Mouse (Mus musculus) liver, adult 2 months (tissue): ENCODE results near the gene Cdcp2. TPM values are rescaled to one million over a fixed set of nuclear protein-coding genes. Genes with fewer than 3 reads are reported as not detected.
A peak's percentile ranks its signal among the peaks of the same experiment; 100 is the strongest.

Source experiments
- DNase-seq: peaks from one replicate; pipeline ENCODE4 v3.0.0-alpha.2; 2011; ENCODE audit warnings: low read depth, low spot score; ENCODE audit errors: extremely low read depth
- H3K27ac ChIP-seq: fragments of 200-500 bp; replicated peaks from 2 replicates; pipeline ENCODE4 v1.5.1; 2012; ENCODE audit warnings: low read depth, mild to moderate bottlenecking, control low read depth, inconsistent platforms, low read length; ENCODE audit not compliant: insufficient read depth
- H3K27me3 ChIP-seq: fragments of 200-500 bp; 2 replicates; pipeline ENCODE4 v1.6.1; 2012; ENCODE audit warnings: mild to moderate bottlenecking, moderate library complexity, low read length, inconsistent platforms; ENCODE audit not compliant: control insufficient read depth, insufficient read depth
- H3K36me3 ChIP-seq: fragments of 200-500 bp; 2 replicates; pipeline ENCODE4 v1.6.1; 2012; ENCODE audit warnings: low read length, inconsistent platforms; ENCODE audit not compliant: control insufficient read depth, insufficient read depth
- H3K4me1 ChIP-seq: fragments of 200-500 bp; 2 replicates; pipeline ENCODE4 v1.6.1; 2011; ENCODE audit warnings: low read length; ENCODE audit not compliant: control insufficient read depth, insufficient read depth
- H3K4me3 ChIP-seq: fragments of 200-500 bp; 2 replicates; pipeline ENCODE4 v1.5.1; 2011; ENCODE audit warnings: low read depth, mild to moderate bottlenecking, control low read depth, low read length, moderate library complexity; ENCODE audit not compliant: insufficient read depth
- H3K79me2 ChIP-seq: fragments of 200-500 bp; 2 replicates; pipeline ENCODE4 v1.6.1; 2012; ENCODE audit warnings: inconsistent platforms, mild to moderate bottlenecking, low read length, moderate library complexity; ENCODE audit not compliant: control insufficient read depth, insufficient read depth
- H3K9ac ChIP-seq: fragments of 200-500 bp; 2 replicates; pipeline ENCODE4 v1.6.1; 2012; ENCODE audit warnings: low read depth, mild to moderate bottlenecking, control low read depth, inconsistent platforms, low read length
- CTCF ChIP-seq: fragments of 200-500 bp; IDR thresholded peaks from 2 replicates; pipeline ENCODE4 v1.5.1; 2011; ENCODE audit warnings: low read depth, low read length, control low read depth
- POLR2A ChIP-seq: fragments of 200-500 bp; IDR thresholded peaks from 2 replicates; pipeline ENCODE4 v1.6.1; 2011; ENCODE audit warnings: low read length, control low read depth; ENCODE audit not compliant: insufficient read depth; ENCODE audit errors: extremely low read depth
- WGBS: fragments of 180-500 bp; shearing (Covaris S2); methylation state at CpG from one replicate; pipeline ENCODE4 v1.1.7; 2018; 5-methylcytosine and 5-hydroxymethylcytosine counted together
- polyA plus RNA-seq: library from polyadenylated mRNA; depleted of rRNA; stranded (reverse); fragments of >200 nt; gene quantifications from 2 replicates; pipeline ENCODE4 v1.2.3, GENCODE M21; 2012
- total RNA-seq: library from RNA; depleted of rRNA; stranded (reverse); fragments of >200 nt; gene quantifications from 2 replicates; pipeline ENCODE4 v1.2.3, GENCODE M21; 2014

Gene Cdcp2
- total and polyA plus RNA-seq, 2 experiments = not detected

DNA sequence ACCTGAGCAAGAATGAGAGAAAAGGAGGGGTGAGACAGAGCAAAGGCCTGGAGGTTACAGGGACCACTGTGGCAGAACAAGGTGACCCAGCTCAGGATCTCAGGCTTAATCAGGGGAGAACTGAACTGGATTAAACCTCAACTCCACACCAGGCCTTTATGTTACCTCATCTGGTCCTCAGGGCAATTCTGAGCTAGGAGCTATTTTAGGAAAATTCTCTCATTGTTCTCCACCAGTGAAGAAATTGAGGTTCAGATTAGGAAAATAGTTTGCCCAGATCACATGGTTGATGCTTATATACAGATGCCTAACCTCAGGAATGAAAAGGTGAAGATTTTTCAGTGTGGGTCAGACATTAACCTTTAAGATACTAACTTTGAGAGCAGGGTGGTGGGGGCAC, 17.0 kb upstream of the Cdcp2 start:
- Histone ChIP-seq H3K4me1 (no peaks in the 10 kb centered on the region), H3K27ac (no peak overlapping the region), H3K27me3 (no peaks in the 10 kb centered on the region), H3K79me2 (no peaks in the 10 kb centered on the region), H3K36me3 (no peaks in the 10 kb centered on the region), H3K9ac (no peak overlapping the region), H3K4me3 (no peak overlapping the region)
- DNase-seq = no peak
- TF ChIP-seq POLR2A = no peak
- TF ChIP-seq CTCF = no peak

DNA sequence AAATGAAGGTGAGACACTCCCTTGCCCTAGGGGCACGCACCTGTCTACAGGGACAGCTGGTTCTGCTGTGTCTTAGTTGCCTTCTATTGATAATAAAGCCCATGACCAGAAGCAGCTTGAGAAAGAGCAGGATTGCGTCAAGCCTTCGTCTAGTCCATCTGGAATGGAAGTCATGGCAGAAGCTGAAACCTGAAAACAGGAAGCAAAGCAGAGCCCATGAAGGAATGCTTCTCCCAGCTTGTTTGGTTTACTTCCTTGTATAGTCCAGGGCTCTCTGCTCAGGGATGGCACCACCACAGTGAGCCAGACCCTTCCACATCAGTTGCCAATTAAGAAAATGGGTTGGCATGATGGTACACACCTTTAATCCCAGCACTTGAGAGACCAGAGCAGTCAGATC, 14.5 kb upstream of the Cdcp2 start:
- DNase-seq = peak; percentile 2
- Histone ChIP-seq H3K4me1 (no peaks in the 10 kb centered on the region), H3K9ac (no peak overlapping the region), H3K4me3 (no peak overlapping the region), H3K36me3 (no peaks in the 10 kb centered on the region), H3K27me3 (no peaks in the 10 kb centered on the region), H3K79me2 (no peaks in the 10 kb centered on the region), H3K27ac (no peak overlapping the region)
- TF ChIP-seq POLR2A = no peak
- TF ChIP-seq CTCF = no peak
- 89% methylated on average over 3 of the region's 3 CpGs for WGBS

DNA sequence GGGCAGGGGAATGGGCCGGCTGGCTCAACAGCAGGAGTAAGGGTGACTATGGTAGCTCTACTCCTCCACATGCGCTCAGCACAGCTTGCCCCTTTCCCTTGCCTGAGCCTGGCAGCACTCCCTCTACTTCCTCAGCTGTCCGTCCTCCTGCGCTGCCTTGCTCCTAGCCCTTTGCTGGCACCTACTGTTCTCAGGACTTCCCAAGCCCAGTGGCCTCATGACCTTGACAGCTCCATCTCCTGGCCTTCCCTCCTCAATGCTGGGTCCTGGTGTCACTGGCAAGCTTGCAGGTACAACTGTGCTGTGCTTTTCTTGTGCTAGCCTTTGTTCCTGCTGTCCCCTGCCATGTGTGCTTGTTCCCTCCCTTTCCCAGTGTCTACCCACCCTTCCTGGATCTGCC, 13.6 kb upstream of the Cdcp2 start:
- no peak for DNase-seq
- H3K27ac ChIP-seq = no peak overlapping the region
- WGBS = 92% methylated on average over 4 of the region's 4 CpGs
- TF ChIP-seq POLR2A (no peak), CTCF (no peak)
- no peaks in the 10 kb centered on the region for H3K36me3 ChIP-seq
- H3K27me3 ChIP-seq = no peaks in the 10 kb centered on the region
- no peak overlapping the region for H3K9ac ChIP-seq
- no peaks in the 10 kb centered on the region for H3K4me1 ChIP-seq
- H3K79me2 ChIP-seq = no peaks in the 10 kb centered on the region
- no peak overlapping the region for H3K4me3 ChIP-seq

DNA sequence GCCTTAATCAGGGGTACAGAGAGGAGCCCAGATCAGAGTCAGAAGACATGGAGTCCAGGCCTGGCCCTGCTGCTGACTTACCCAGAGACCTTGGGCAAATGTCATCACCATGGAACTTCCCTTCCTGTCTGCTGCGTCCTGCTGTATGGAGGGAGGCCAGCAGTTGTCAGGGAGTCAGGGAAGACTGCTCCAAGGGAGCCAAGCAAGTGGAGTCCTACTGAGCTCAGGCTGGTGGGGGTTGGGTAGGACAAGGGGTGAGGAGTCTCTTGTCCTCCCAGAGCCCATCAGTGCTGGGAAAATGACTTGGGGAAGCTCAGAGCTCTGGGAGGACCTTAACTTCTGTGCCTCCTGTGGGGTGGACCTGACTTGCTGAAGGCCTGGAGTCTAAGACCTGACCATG, 12.3 kb upstream of the Cdcp2 start:
- no peak for DNase-seq
- H3K36me3 ChIP-seq = no peaks in the 10 kb centered on the region
- WGBS = 75% methylated on average over 1 of the region's 1 CpGs

DNA sequence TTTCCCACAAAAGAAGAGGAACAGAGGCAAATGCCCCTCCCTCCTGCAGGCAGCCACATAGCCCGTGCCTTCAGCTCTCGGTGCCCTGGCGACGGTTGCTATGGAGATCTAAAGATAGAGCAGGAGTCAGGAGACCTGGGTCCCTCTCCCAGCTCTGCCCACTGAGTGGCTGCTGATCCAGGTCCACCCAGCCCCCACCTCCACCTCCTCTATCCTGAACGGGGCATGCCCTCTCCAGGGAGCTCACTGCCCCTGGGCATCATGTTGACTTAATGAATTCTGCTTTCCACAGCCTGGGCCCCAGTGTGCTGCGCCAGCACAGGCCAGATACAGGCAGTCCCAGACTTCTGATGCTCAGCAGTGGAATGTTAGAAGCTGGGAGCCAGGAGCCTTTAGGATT, 11.8 kb upstream of the Cdcp2 start:
- H3K4me3 ChIP-seq = no peak overlapping the region
- no peak for DNase-seq
- TF ChIP-seq POLR2A (no peak), CTCF (no peak)
- H3K27ac ChIP-seq = no peak overlapping the region
- WGBS = 86% methylated on average over 6 of the region's 6 CpGs
- no peaks in the 10 kb centered on the region for H3K4me1 ChIP-seq
- no peaks in the 10 kb centered on the region for H3K79me2 ChIP-seq
- no peaks in the 10 kb centered on the region for H3K27me3 ChIP-seq
- no peaks in the 10 kb centered on the region for H3K36me3 ChIP-seq
- H3K9ac ChIP-seq = no peak overlapping the region

More for the DNA sequence above, 12.3 kb upstream of the Cdcp2 start:
- Histone ChIP-seq H3K9ac (no peak overlapping the region), H3K4me3 (no peak overlapping the region), H3K27ac (no peak overlapping the region), H3K27me3 (no peaks in the 10 kb centered on the region), H3K4me1 (no peaks in the 10 kb centered on the region), H3K79me2 (no peaks in the 10 kb centered on the region)
- TF ChIP-seq POLR2A (no peak), CTCF (no peak)

DNA sequence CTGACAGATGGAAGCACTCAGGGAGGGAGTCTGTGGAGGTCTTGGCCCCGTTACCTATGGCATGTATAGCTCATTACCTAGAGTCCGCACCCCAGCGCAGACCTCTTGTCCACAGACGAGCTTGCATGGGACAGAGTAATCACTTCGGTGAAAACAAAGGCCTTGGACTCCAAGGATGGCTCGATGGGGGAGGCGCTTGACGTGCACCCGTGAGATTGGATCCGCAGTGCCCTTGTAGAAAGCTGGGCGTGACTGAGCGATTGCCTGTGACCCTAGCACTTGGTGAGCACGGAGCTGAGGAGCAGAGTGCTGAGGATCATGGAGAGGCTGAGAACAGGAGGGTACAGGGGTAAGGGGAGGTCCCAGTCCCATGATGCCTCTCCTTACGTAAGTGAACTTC, 5.0 kb upstream of the Cdcp2 start:
- no peak overlapping the region for H3K4me3 ChIP-seq
- 94% methylated on average over 14 of the region's 14 CpGs for WGBS
- TF ChIP-seq CTCF (no peak), POLR2A (no peak)

More for the DNA sequence above, 5.0 kb upstream of the Cdcp2 start:
- H3K79me2 ChIP-seq = no peaks in the 10 kb centered on the region
- H3K27me3 ChIP-seq = no peaks in the 10 kb centered on the region
- no peaks in the 10 kb centered on the region for H3K36me3 ChIP-seq
- no peak overlapping the region for H3K27ac ChIP-seq
- DNase-seq = no peak
- no peak overlapping the region for H3K9ac ChIP-seq
- H3K4me1 ChIP-seq = no peaks in the 10 kb centered on the region
